Mouse (Mus musculus): ENCODE data around the gene Myl3. TPM values are rescaled to one million over a fixed set of nuclear protein-coding genes. Genes with fewer than 3 reads are reported as not detected.

Gene Myl3
- total and polyA plus RNA-seq, 3 experiments, result not detected

DNA sequence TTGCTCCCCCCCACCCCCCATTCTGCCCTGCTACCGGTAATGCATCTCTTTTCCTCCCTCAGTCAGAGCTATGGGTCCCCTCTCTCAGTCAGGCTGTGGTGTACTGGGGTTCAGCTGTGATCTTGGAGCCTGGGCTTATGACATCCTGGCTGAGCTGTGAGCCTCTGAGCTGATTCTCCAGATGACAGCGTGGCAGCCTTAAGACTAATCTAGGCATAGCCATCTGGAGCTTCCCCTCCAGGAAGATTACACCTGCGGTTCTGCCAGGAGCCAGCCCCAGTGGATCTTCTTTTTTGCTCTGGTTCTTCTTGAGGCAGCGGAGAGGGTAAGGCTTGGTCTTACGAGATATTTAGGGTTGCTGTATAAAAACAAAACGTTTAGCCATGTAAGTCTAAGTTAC, 29.7 kb upstream of the Myl3 start:
- no peak for DNase-seq (ENCODE audit: extremely low read depth)
- dilution Hi-C loops (cut with MboI; ENCODE audit: extremely low pct_ligation_motif_present, extremely low pct_unique_long_range_greater_than_20kb, low sequenced_read_pairs) (no loop called here), in situ Hi-C loops (cut with MboI; ENCODE audit: low pct_ligation_motif_present, low pct_unique_long_range_greater_than_20kb, low sequenced_read_pairs) (loop anchor here (5.0 kb wide), 1 partner anchor 70 kb away; no protein-coding TSS in a partner anchor)
- Histone ChIP-seq H3K4me2 (ENCODE audit: insufficient read depth, low read depth, poor library complexity, severe bottlenecking) (no peak overlapping the region), H3K27me3 (replicated peaks) (no peaks in the 10 kb centered on the region), H3K9me3 (replicated peaks; ENCODE audit: low read length) (no peaks in the 10 kb centered on the region), H3K4me1 (ENCODE audit: control insufficient read depth in 1 of 2, insufficient read depth in 2 of 2) (peaks cover 2 to 28% of the 10 kb centered on the region in 2 experiments), H3K36me3 (replicated peaks in 1 of 2; ENCODE audit: control insufficient read depth in 1 of 2, insufficient read depth in 1 of 2, low read length in 1 of 2) (peaks cover 30 to 73% of the 10 kb centered on the region in 2 experiments), H3K9ac (ENCODE audit: insufficient read depth, low read depth) (no peak overlapping the region), H3K79me2 (replicated peaks; ENCODE audit: control insufficient read depth, extremely low read depth, insufficient read depth, poor library complexity, severe bottlenecking) (no peaks in the 10 kb centered on the region; the same call in 1 of the 2 replicates), H3K4me3 (replicated peaks in 1 of 3; ENCODE audit: low read depth in 2 of 3, low read length in 2 of 3, poor library complexity in 1 of 3) (no peak overlapping the region), H3K27ac (ENCODE audit: insufficient read depth, low read depth) (no peak overlapping the region)
- TF ChIP-seq ETS1 (conservative IDR thresholded peaks at IDR 0.05; ENCODE audit: low read depth, low read length) (no peak), RAD21 (IDR thresholded peaks at IDR 0.05; ENCODE audit: low read depth, low read length) (no peak), MXI1 (IDR thresholded peaks at IDR 0.05; ENCODE audit: low read depth, low read length) (no peak), ELF1 (IDR thresholded peaks at IDR 0.05; ENCODE audit: low read depth, low read length) (no peak)

DNA sequence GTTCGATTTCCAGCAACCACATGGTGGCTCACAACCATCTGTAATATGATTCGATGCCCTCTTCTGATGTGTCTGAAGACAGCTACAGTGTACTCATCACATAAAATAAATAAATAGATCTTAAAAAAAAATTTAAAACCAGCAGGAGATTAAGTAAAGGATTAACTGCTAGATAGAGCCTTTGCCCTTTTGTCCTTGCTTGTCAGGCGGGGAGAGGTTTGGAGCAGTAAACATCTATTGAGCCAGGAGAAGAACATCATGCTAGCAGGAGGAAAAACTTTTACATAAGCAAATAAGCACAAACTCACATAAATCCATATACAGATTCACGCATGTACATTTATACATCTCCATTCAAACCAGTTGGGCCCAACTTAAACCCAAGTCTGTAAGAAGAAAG, 29.1 kb upstream of the Myl3 start:
- Histone ChIP-seq H3K27me3 (replicated peaks) (no peaks in the 10 kb centered on the region), H3K36me3 (replicated peaks in 1 of 2; ENCODE audit: control insufficient read depth in 1 of 2, insufficient read depth in 1 of 2, low read length in 1 of 2) (peaks cover 30 to 78% of the 10 kb centered on the region in 2 experiments), H3K9me3 (replicated peaks; ENCODE audit: low read length) (no peaks in the 10 kb centered on the region), H3K27ac (ENCODE audit: insufficient read depth, low read depth) (no peak overlapping the region), H3K4me1 (ENCODE audit: control insufficient read depth in 1 of 2, insufficient read depth in 2 of 2) (peaks cover 0 to 22% of the 10 kb centered on the region in 2 experiments; a peak in 3 of 4 replicates), H3K9ac (ENCODE audit: insufficient read depth, low read depth) (no peak overlapping the region), H3K4me2 (ENCODE audit: insufficient read depth, low read depth, poor library complexity, severe bottlenecking) (no peak overlapping the region), H3K4me3 (replicated peaks in 1 of 3; ENCODE audit: low read depth in 2 of 3, low read length in 2 of 3, poor library complexity in 1 of 3) (no peak overlapping the region), H3K79me2 (replicated peaks; ENCODE audit: control insufficient read depth, extremely low read depth, insufficient read depth, poor library complexity, severe bottlenecking) (no peaks in the 10 kb centered on the region; the same call in 1 of the 2 replicates)
- dilution Hi-C loops (cut with MboI; ENCODE audit: extremely low pct_ligation_motif_present, extremely low pct_unique_long_range_greater_than_20kb, low sequenced_read_pairs) (no loop called here), in situ Hi-C loops (cut with MboI; ENCODE audit: low pct_ligation_motif_present, low pct_unique_long_range_greater_than_20kb, low sequenced_read_pairs) (loop anchor here (5.0 kb wide), 1 partner anchor 70 kb away; no protein-coding TSS in a partner anchor)
- no peak for DNase-seq (ENCODE audit: extremely low read depth)
- no peak for TF ChIP-seq ETS1 (conservative IDR thresholded peaks at IDR 0.05; ENCODE audit: low read depth, low read length)
- no peak for TF ChIP-seq PAX5 (IDR thresholded peaks at IDR 0.05; ENCODE audit: low read length)
- TF ChIP-seq ELF1 (IDR thresholded peaks at IDR 0.05; ENCODE audit: low read depth, low read length), result no peak
- TF ChIP-seq ZNF384 (IDR thresholded peaks at IDR 0.05; ENCODE audit: low read depth, low read length), result no peak
- TF ChIP-seq USF2 (conservative IDR thresholded peaks at IDR 0.05; ENCODE audit: low read depth, low read length), result no peak
- TF ChIP-seq MYC (IDR thresholded peaks at IDR 0.05; ENCODE audit: low read depth, low read length), result no peak

DNA sequence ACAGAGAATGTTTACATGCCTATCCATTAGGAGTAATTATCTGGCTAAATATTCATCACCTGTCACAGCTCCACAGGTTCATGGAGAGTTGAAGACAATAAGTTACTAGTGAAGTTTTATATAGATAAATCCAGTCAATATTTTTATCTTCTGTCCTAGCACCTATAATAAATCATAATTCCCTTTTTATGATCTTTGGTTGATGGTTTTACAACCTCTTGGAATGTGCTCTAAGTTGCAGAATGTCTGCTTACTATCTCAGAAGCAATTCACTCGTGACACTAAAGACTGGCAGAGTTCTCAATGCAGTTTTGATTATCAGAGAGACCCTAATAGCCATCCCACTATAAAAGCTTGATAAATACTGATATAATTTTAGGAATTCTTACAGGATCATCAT, 28.3 kb upstream of the Myl3 start:
- H3K4me3 ChIP-seq (replicated peaks in 1 of 3; ENCODE audit: low read depth in 2 of 3, low read length in 2 of 3, poor library complexity in 1 of 3), result no peak overlapping the region
- DNase-seq (ENCODE audit: extremely low read depth), result no peak
- H3K27me3 ChIP-seq (replicated peaks), result no peaks in the 10 kb centered on the region
- H3K4me2 ChIP-seq (ENCODE audit: insufficient read depth, low read depth, poor library complexity, severe bottlenecking), result no peak overlapping the region
- no peaks in the 10 kb centered on the region; the same call in 1 of the 2 replicates for H3K79me2 ChIP-seq (replicated peaks; ENCODE audit: control insufficient read depth, extremely low read depth, insufficient read depth, poor library complexity, severe bottlenecking)
- no peak overlapping the region for H3K27ac ChIP-seq (ENCODE audit: insufficient read depth, low read depth)
- H3K36me3 ChIP-seq (replicated peaks in 1 of 2; ENCODE audit: control insufficient read depth in 1 of 2, insufficient read depth in 1 of 2, low read length in 1 of 2), result peaks cover 33 to 74% of the 10 kb centered on the region in 2 experiments
- in situ Hi-C loops (cut with MboI; ENCODE audit: low pct_ligation_motif_present, low pct_unique_long_range_greater_than_20kb, low sequenced_read_pairs) (loop anchor here (5.0 kb wide), 1 partner anchor 71 kb away; no protein-coding TSS in a partner anchor), dilution Hi-C loops (cut with MboI; ENCODE audit: extremely low pct_ligation_motif_present, extremely low pct_unique_long_range_greater_than_20kb, low sequenced_read_pairs) (no loop called here)
- TF ChIP-seq EP300 (IDR thresholded peaks at IDR 0.05; ENCODE audit: low read length) (no peak), KAT2A (IDR thresholded peaks at IDR 0.05; ENCODE audit: insufficient replicate concordance, low read length) (no peak), JUND (conservative IDR thresholded peaks at IDR 0.05; ENCODE audit: low read depth, low read length) (no peak), MAFK (IDR thresholded peaks at IDR 0.05; ENCODE audit: insufficient replicate concordance, low read length) (no peak), GABPA (IDR thresholded peaks at IDR 0.05; ENCODE audit: insufficient replicate concordance, low read depth, low read length) (no peak), ETS1 (conservative IDR thresholded peaks at IDR 0.05; ENCODE audit: low read depth, low read length) (no peak), MAZ (IDR thresholded peaks at IDR 0.05; ENCODE audit: low read depth, low read length) (no peak)
- H3K9me3 ChIP-seq (replicated peaks; ENCODE audit: low read length), result no peaks in the 10 kb centered on the region
- H3K4me1 ChIP-seq (ENCODE audit: control insufficient read depth in 1 of 2, insufficient read depth in 2 of 2), result peaks cover 0 to 21% of the 10 kb centered on the region in 2 experiments; a peak in 3 of 4 replicates
- no peak overlapping the region for H3K9ac ChIP-seq (ENCODE audit: insufficient read depth, low read depth)
